Mouse (Mus musculus) stomach, embryonic 14.5 days (tissue): ENCODE measurements around the gene Plxna4. TPM values are rescaled to one million over a fixed set of nuclear protein-coding genes. Genes with fewer than 3 reads are reported as not detected.

ENCODE experiments used
- ATAC-seq: fragments of 200-750 bp; cut with Nextera tagmentation; 2 replicates; pipeline ENCODE4 v1.8.0; 2017; ENCODE audit warnings: low read depth, moderate TSS enrichment; ENCODE audit not compliant: insufficient number of reproducible peaks, insufficient read depth, low FRiP score
- H3K27ac ChIP-seq: fragments of 300-500 bp; sonication (generic); 2 replicates; pipeline ENCODE4 v1.5.1; 2014; ENCODE audit warnings: mild to moderate bottlenecking, low read length, moderate library complexity, mixed read lengths
- H3K27me3 ChIP-seq: fragments of 300-500 bp; sonication (generic); 2 replicates; pipeline ENCODE4 v1.6.1; 2014; ENCODE audit warnings: low read length, control low read depth, mixed read lengths; ENCODE audit not compliant: control insufficient read depth, insufficient read depth
- H3K36me3 ChIP-seq: fragments of 300-500 bp; sonication (generic); 2 replicates; pipeline ENCODE4 v1.6.1; 2014; ENCODE audit warnings: mild to moderate bottlenecking, control low read depth, low read length, moderate library complexity, mixed read lengths; ENCODE audit not compliant: control insufficient read depth, insufficient read depth
- H3K4me1 ChIP-seq: fragments of 300-500 bp; sonication (generic); 2 replicates; pipeline ENCODE4 v1.6.1; 2014; ENCODE audit warnings: low read length, control low read depth, mixed read lengths; ENCODE audit not compliant: control insufficient read depth, insufficient read depth
- H3K4me2 ChIP-seq: fragments of 300-500 bp; sonication (generic); replicated peaks from 2 replicates; pipeline ENCODE4 v1.6.1; 2014; ENCODE audit warnings: low read depth, low read length, control low read depth
- H3K4me3 ChIP-seq: fragments of 300-500 bp; sonication (generic); 2 replicates; pipeline ENCODE4 v1.5.1; 2014; ENCODE audit warnings: low read depth, low read length, control low read depth
- H3K9ac ChIP-seq: fragments of 300-500 bp; sonication (generic); replicated peaks from 2 replicates; pipeline ENCODE4 v1.6.1; 2014; ENCODE audit warnings: low read depth, mild to moderate bottlenecking, control low read depth, low read length, moderate library complexity, mixed read lengths
- H3K9me3 ChIP-seq: fragments of 300-500 bp; sonication (generic); 2 replicates; pipeline ENCODE4 v1.6.1; 2016; ENCODE audit warnings: low read depth, low read length, control low read depth; ENCODE audit not compliant: control insufficient read depth
- WGBS: fragments of 180-500 bp; shearing (Covaris S2); extraction: QIAGEN DNeasy Blood & Tissue Kit; methylation state at CpG from one replicate; pipeline ENCODE4 v1.1.7; 2014; 5-methylcytosine and 5-hydroxymethylcytosine counted together
- polyA plus RNA-seq: library from polyadenylated mRNA; unstranded; fragments of >200 nt; fragmentation: Nextera tagmentation; extraction: Ambion mirVana; gene quantifications from 2 replicates; pipeline ENCODE4 v1.2.1, GENCODE M21; 2014

Gene Plxna4
- polyA plus RNA-seq = 3.7 and 3.8 TPM in 2 replicates

DNA sequence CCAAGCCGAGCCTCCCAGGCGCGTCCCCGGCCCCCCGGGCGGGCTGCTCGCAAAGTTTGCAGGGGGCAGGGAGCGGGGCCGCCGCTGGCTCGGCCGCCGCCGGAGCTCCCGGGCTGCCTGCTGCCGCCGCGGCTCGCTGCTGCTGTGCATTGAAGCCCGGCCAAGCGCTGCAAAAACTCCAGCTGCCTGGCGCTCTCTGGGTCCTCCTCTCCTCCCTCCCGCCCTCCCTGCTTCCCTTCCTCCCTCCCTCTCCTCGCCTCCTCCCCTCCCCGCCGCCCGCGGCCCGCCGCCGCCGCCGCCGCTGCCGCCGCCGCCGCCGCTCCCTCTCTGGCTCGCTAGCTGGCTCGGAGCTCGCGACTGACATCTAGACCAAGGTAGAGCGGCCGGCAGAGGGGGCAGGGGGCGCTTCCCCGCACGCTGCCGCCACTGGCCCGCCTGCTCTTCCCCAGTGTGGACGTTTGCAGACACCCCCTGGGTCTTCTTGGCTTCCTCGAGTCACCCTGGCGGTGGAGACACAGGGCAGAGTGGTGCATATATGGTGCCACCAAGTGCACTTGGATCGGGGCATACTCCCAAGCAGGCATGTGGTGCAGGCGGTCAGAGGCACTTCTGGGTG is at the start of gene Plxna4:
TSS of gene Plxna4 (minus strand) at position 137 of the 616 bp plus-strand sequence.
- Histone ChIP-seq H3K4me3 (peak within 1 kb of the TSS; percentile 64), H3K9ac (peak within 1 kb of the TSS; percentile 57; the same call in 1 of the 2 replicates), H3K27ac (0 out of 2 replicates have a peak within 1 kb of the TSS, but pooled peaks have one; percentile 21), H3K9me3 (no peaks in the 10 kb centered on the region), H3K36me3 (no peaks in the 10 kb centered on the region), H3K4me1 (0 out of 2 replicates have a peak, but pooled peaks cover 3% of the 10 kb centered on the region), H3K4me2 (peak within 1 kb of the TSS; percentile 100), H3K27me3 (peaks cover 47% of the 10 kb centered on the region)
- ATAC-seq = peak; percentile 66; the same call in 1 of the 2 replicates
- WGBS = 1% methylated on average over 49 of the region's 55 CpGs

- no peak for ATAC-seq
- H3K4me1 ChIP-seq = no peaks in the 10 kb centered on the region
- WGBS = 82% methylated on average over 6 of the region's 6 CpGs
- H3K4me3 ChIP-seq = no peak overlapping the region
- H3K36me3 ChIP-seq = no peaks in the 10 kb centered on the region
- H3K27ac ChIP-seq = no peak overlapping the region
- no peak overlapping the region for H3K4me2 ChIP-seq
- H3K9me3 ChIP-seq = no peaks in the 10 kb centered on the region
- H3K27me3 ChIP-seq = no peaks in the 10 kb centered on the region
- no peak overlapping the region for H3K9ac ChIP-seq
Measured at GRCm38 (mm10) chr6:32637568-32638183, 49.7 kb upstream of the Plxna4 start.

GRCm38 (mm10) chr6:32610712-32611111 is 22.7 kb upstream of the Plxna4 start:
- Histone ChIP-seq H3K4me2 (no peak overlapping the region), H3K4me1 (no peaks in the 10 kb centered on the region), H3K4me3 (no peak overlapping the region), H3K9ac (no peak overlapping the region), H3K36me3 (no peaks in the 10 kb centered on the region), H3K9me3 (no peaks in the 10 kb centered on the region), H3K27ac (no peak overlapping the region), H3K27me3 (no peaks in the 10 kb centered on the region)
- no peak for ATAC-seq

- Histone ChIP-seq H3K4me3 (no peak overlapping the region), H3K9me3 (no peaks in the 10 kb centered on the region), H3K27ac (no peak overlapping the region), H3K36me3 (no peaks in the 10 kb centered on the region), H3K27me3 (no peaks in the 10 kb centered on the region), H3K4me1 (no peaks in the 10 kb centered on the region), H3K4me2 (no peak overlapping the region), H3K9ac (no peak overlapping the region)
- WGBS = 39% methylated on average over 3 of the region's 3 CpGs
- no peak for ATAC-seq
Measured at GRCm38 (mm10) chr6:32606787-32607186, 18.8 kb upstream of the Plxna4 start.

DNA sequence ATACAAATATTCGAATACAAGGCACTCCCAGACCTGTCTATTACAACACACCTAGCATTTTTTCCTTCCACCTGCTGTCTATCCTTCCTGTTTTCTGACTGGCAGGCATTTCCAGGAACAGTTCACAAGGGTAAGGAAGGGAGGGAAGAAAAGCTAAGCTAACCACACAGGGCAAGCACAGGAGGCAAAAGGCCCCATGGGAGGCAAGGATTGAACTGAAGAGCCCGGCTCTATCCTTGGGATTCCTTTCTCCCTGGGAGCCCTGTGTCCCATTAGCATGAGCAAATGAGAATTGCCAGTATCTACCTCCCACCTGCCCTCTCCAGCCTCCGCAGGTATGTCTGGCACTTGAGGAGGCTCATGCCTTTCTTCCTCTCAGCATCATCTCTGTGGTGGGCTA is 17.6 kb upstream of the Plxna4 start:
- Histone ChIP-seq H3K36me3 (no peaks in the 10 kb centered on the region), H3K9me3 (no peaks in the 10 kb centered on the region), H3K4me2 (no peak overlapping the region), H3K4me1 (no peaks in the 10 kb centered on the region), H3K9ac (no peak overlapping the region), H3K27me3 (no peaks in the 10 kb centered on the region), H3K4me3 (no peak overlapping the region), H3K27ac (no peak overlapping the region)
- ATAC-seq = no peak
- 30% methylated on average over 3 of the region's 3 CpGs for WGBS

DNA sequence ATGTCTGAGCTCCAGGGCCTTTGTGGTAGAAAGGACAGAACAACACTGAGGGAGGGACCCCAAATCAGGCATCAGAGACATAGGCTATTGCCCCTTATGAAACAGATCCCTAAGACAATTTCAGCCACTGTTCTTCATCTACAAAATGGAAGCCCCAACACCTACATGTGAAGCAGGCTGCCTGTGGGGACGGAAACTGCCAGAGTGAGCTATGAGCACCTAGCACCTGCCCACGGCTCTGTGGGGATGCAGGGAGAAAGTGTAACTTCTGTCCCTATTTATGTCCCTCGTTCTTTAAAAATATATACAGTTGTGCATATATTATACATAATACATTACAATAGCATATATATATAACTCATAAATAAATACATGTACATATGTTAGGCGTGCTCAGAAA is 16.9 kb upstream of the Plxna4 start:
- Histone ChIP-seq H3K9ac (no peak overlapping the region), H3K9me3 (no peaks in the 10 kb centered on the region), H3K4me2 (no peak overlapping the region), H3K27ac (no peak overlapping the region), H3K36me3 (no peaks in the 10 kb centered on the region), H3K4me3 (no peak overlapping the region), H3K27me3 (no peaks in the 10 kb centered on the region), H3K4me1 (no peaks in the 10 kb centered on the region)
- no peak for ATAC-seq
- whole genome bisulfite sequencing = 90% methylated on average over 4 of the region's 4 CpGs

- Histone ChIP-seq H3K4me1 (no peaks in the 10 kb centered on the region), H3K4me3 (no peak overlapping the region), H3K9me3 (no peaks in the 10 kb centered on the region), H3K36me3 (no peaks in the 10 kb centered on the region), H3K9ac (no peak overlapping the region), H3K27me3 (no peaks in the 10 kb centered on the region), H3K4me2 (no peak overlapping the region), H3K27ac (no peak overlapping the region)
- WGBS = 86% methylated on average over 2 of the region's 2 CpGs
- no peak for ATAC-seq
Measured at GRCm38 (mm10) chr6:32602130-32602529, 14.1 kb upstream of the Plxna4 start.

- Histone ChIP-seq H3K27ac (no peak overlapping the region), H3K4me2 (no peak overlapping the region), H3K36me3 (no peaks in the 10 kb centered on the region), H3K4me3 (no peak overlapping the region), H3K9me3 (no peaks in the 10 kb centered on the region), H3K27me3 (no peaks in the 10 kb centered on the region), H3K9ac (no peak overlapping the region), H3K4me1 (no peaks in the 10 kb centered on the region)
- ATAC-seq = no peak
- 61% methylated on average over 2 of the region's 2 CpGs for WGBS
Measured at GRCm38 (mm10) chr6:32601306-32601705, 13.3 kb upstream of the Plxna4 start.
